ENCODE assay signal across 17 mouse cellular contexts in genomic region chr1:131198417-131198960, GRCm38 (mm10). TPM values are rescaled to one million over a fixed set of nuclear protein-coding genes. Genes with fewer than 3 reads are reported as not detected.
DNase-seq lines count a peak whose midpoint lies in the region; TF ChIP-seq lines count a peak whose summit lies in the region.
"Had no signal": no experiment of that assay in that cellular context is flagged by ENCODE, and none has a peak within 500 bp of the region (broad histone marks: within the 10 kb centered on the region; RNA-seq: fewer than 3 reads in every experiment).

No protein-coding gene starts in this region.

- TF ChIP-seq RAD21 in CH12.LX (IDR thresholded peaks at IDR 0.05; ENCODE audit: low read depth, low read length): no peak

- H3K36me3 ChIP-seq in liver, adult 2 months (ENCODE audit: control insufficient read depth, insufficient read depth, low read length): no peaks in the 10 kb centered on the region
- peaks cover 9 to 36% of the 10 kb centered on the region in 2 experiments for H3K36me3 ChIP-seq in CH12.LX (replicated peaks in 1 of 2; ENCODE audit: control insufficient read depth in 1 of 2, insufficient read depth in 1 of 2, low read length in 1 of 2)
- H3K36me3 ChIP-seq: embryonic facial prominence, embryonic 13.5 days; neural tube, embryonic 12.5 days had no signal

- H3K9me3 ChIP-seq in CH12.LX (replicated peaks; ENCODE audit: low read length): no peaks in the 10 kb centered on the region
- H3K9me3 ChIP-seq: embryonic facial prominence, embryonic 13.5 days; neural tube, embryonic 12.5 days had no signal

- peak; percentile 38; the same call in 1 of the 2 replicates for TF ChIP-seq EP300 in CH12.LX (IDR thresholded peaks at IDR 0.05; ENCODE audit: low read length)

- 28% methylated on average over 9 of the region's 9 CpGs for WGBS in liver, adult 2 months

- TF ChIP-seq POLR2A in liver, adult 2 months (IDR thresholded peaks at IDR 0.05; ENCODE audit: extremely low read depth, insufficient read depth, low read length): no peak
- no peak for TF ChIP-seq POLR2A in CH12.LX (IDR thresholded peaks at IDR 0.05; ENCODE audit: low read depth, low read length)

- TF ChIP-seq CTCF in liver, adult 2 months (IDR thresholded peaks at IDR 0.05; ENCODE audit: low read depth, low read length): no peak
- no peak for TF ChIP-seq CTCF in CH12.LX (conservative IDR thresholded peaks at IDR 0.05 in 1 of 2, IDR thresholded peaks at IDR 0.05 in 1 of 2; ENCODE audit: low read depth in 2 of 2, low read length in 2 of 2)

- no peaks in the 10 kb centered on the region for H3K27me3 ChIP-seq in liver, adult 2 months (ENCODE audit: control insufficient read depth, insufficient read depth, low read length)
- no peaks in the 10 kb centered on the region for H3K27me3 ChIP-seq in CH12.LX (replicated peaks)
- H3K27me3 ChIP-seq: neural tube, embryonic 12.5 days had no signal

- H3K27ac ChIP-seq in liver, adult 2 months (replicated peaks; ENCODE audit: insufficient read depth, low read depth, low read length): peak overlapping the region; percentile 82
- no peak overlapping the region for H3K27ac ChIP-seq in CH12.LX (ENCODE audit: insufficient read depth, low read depth)
- H3K27ac ChIP-seq: embryonic facial prominence, embryonic 13.5 days; heart, adult 2 months; neural tube, embryonic 12.5 days had no signal

- peaks cover 9% of the 10 kb centered on the region; the same call in 1 of the 2 replicates for H3K79me2 ChIP-seq in liver, adult 2 months (ENCODE audit: control insufficient read depth, insufficient read depth, low read length)
- peaks cover 10% of the 10 kb centered on the region for H3K79me2 ChIP-seq in CH12.LX (replicated peaks; ENCODE audit: control insufficient read depth, extremely low read depth, insufficient read depth, poor library complexity, severe bottlenecking)

- peak overlapping the region; percentile 96 for H3K4me2 ChIP-seq in CH12.LX (ENCODE audit: insufficient read depth, low read depth, poor library complexity, severe bottlenecking)
- H3K4me2 ChIP-seq: embryonic facial prominence, embryonic 13.5 days; neural tube, embryonic 12.5 days had no signal

- H3K9ac ChIP-seq in liver, adult 2 months (ENCODE audit: low read depth, low read length): peak overlapping the region; percentile 31; the same call in 1 of the 2 replicates
- peak overlapping the region; percentile 81 for H3K9ac ChIP-seq in CH12.LX (ENCODE audit: insufficient read depth, low read depth)
- H3K9ac ChIP-seq: embryonic facial prominence, embryonic 13.5 days; neural tube, embryonic 12.5 days had no signal

- H3K4me3 ChIP-seq in liver, adult 2 months (ENCODE audit: insufficient read depth, low read depth, low read length): no peak overlapping the region
- peak overlapping the region; percentile 59 to 65 (median 65) for H3K4me3 ChIP-seq in CH12.LX (replicated peaks in 1 of 3; ENCODE audit: low read depth in 2 of 3, low read length in 2 of 3, poor library complexity in 1 of 3)
- H3K4me3 ChIP-seq: embryonic facial prominence, embryonic 13.5 days; heart, adult 2 months; neural tube, embryonic 12.5 days had no signal

- in situ Hi-C loops in CH12.LX (cut with MboI; ENCODE audit: low pct_ligation_motif_present, low pct_unique_long_range_greater_than_20kb, low sequenced_read_pairs): no loop called here

- dilution Hi-C loops in CH12.LX (cut with MboI; ENCODE audit: extremely low pct_ligation_motif_present, extremely low pct_unique_long_range_greater_than_20kb, low sequenced_read_pairs): no loop called here

- peaks cover 8% of the 10 kb centered on the region for H3K4me1 ChIP-seq in liver, adult 2 months (ENCODE audit: control insufficient read depth, insufficient read depth, low read length)
- peaks cover 26 to 72% of the 10 kb centered on the region in 2 experiments for H3K4me1 ChIP-seq in CH12.LX (ENCODE audit: control insufficient read depth in 1 of 2, insufficient read depth in 2 of 2)
- H3K4me1 ChIP-seq: neural tube, embryonic 12.5 days had no signal

- DNase-seq in liver, adult 2 months (ENCODE audit: extremely low read depth, low read depth, low spot score): peak; percentile 70
- DNase-seq in liver (no peak), CH12.LX (ENCODE audit: extremely low read depth) (peak; percentile 45)
- peak; percentile 42 for DNase-seq in induced T-regulatory cell, adult 2 months (ENCODE audit: low read depth)
- peak; percentile 34 for DNase-seq in naive thymus-derived CD4-positive, alpha-beta T cell, adult 2 months (ENCODE audit: low read depth)
- DNase-seq in urinary bladder, postnatal 36 days (ENCODE audit: low spot score in 2 of 2): no peak
- DNase-seq in kidney, postnatal 4 days: no peak
- no peak for DNase-seq in embryo, embryonic 9.5 days (ENCODE audit: extremely low spot score)
- DNase-seq: adrenal gland, adult 2 months; kidney, postnatal 10 days; layer of hippocampus, postnatal 36 days; lung, postnatal 10 days; midbrain, embryonic 14.5 days; right cerebral cortex, postnatal 4 days had no signal

TF ChIP-seq in CH12.LX, 34 proteins besides CTCF, POLR2A, EP300 and RAD21:
- TF ChIP-seq IRF4 (IDR thresholded peaks at IDR 0.05; ENCODE audit: low read depth, low read length) (no peak), ZKSCAN1 (IDR thresholded peaks at IDR 0.05; ENCODE audit: borderline replicate concordance, low read depth, low read length) (no peak), ZNF384 (IDR thresholded peaks at IDR 0.05; ENCODE audit: low read depth, low read length) (no peak), USF2 (conservative IDR thresholded peaks at IDR 0.05; ENCODE audit: low read depth, low read length) (no peak), KAT2A (IDR thresholded peaks at IDR 0.05; ENCODE audit: insufficient replicate concordance, low read length) (no peak), MYC (IDR thresholded peaks at IDR 0.05; ENCODE audit: low read depth, low read length) (no peak), PAX5 (IDR thresholded peaks at IDR 0.05; ENCODE audit: low read length) (no peak), NRF1 (IDR thresholded peaks at IDR 0.05; ENCODE audit: low read depth, low read length) (0 out of 2 replicates have a peak, but pooled peaks have one; percentile 9), HCFC1 (IDR thresholded peaks at IDR 0.05; ENCODE audit: low read depth, low read length) (no peak), GABPA (IDR thresholded peaks at IDR 0.05; ENCODE audit: insufficient replicate concordance, low read depth, low read length) (no peak), ZMIZ1 (IDR thresholded peaks at IDR 0.05; ENCODE audit: low read depth, low read length) (no peak), CHD1 (IDR thresholded peaks at IDR 0.05; ENCODE audit: low read depth, low read length) (0 out of 2 replicates have a peak, but pooled peaks have one; percentile 41), SMC3 (IDR thresholded peaks at IDR 0.05; ENCODE audit: low read depth, low read length) (no peak), POLR2AphosphoS2 (IDR thresholded peaks at IDR 0.05; ENCODE audit: low read depth, low read length) (no peak), CHD2 (IDR thresholded peaks at IDR 0.05; ENCODE audit: low read length) (no peak), BHLHE40 (IDR thresholded peaks at IDR 0.05; ENCODE audit: low read depth, low read length) (peak; percentile 85), MAZ (IDR thresholded peaks at IDR 0.05; ENCODE audit: low read depth, low read length) (no peak), TBP (conservative IDR thresholded peaks at IDR 0.05; ENCODE audit: low read depth, low read length) (no peak), ZC3H11A (IDR thresholded peaks at IDR 0.05; ENCODE audit: low read depth, low read length) (no peak), JUND (conservative IDR thresholded peaks at IDR 0.05; ENCODE audit: low read depth, low read length) (no peak), ETS1 (conservative IDR thresholded peaks at IDR 0.05; ENCODE audit: low read depth, low read length) (0 out of 2 replicates have a peak, but pooled peaks have one; percentile 24), SIN3A (IDR thresholded peaks at IDR 0.05; ENCODE audit: low read length) (0 out of 2 replicates have a peak, but pooled peaks have one; percentile 29), RCOR1 (conservative IDR thresholded peaks at IDR 0.05; ENCODE audit: low read depth, low read length) (no peak), MAFK (IDR thresholded peaks at IDR 0.05; ENCODE audit: insufficient replicate concordance, low read length) (no peak), JUN (IDR thresholded peaks at IDR 0.05; ENCODE audit: insufficient read depth, low read depth, low read length) (no peak), MEF2A (IDR thresholded peaks at IDR 0.05; ENCODE audit: borderline replicate concordance, low read depth, low read length) (no peak), TCF12 (IDR thresholded peaks at IDR 0.05; ENCODE audit: low read depth, low read length) (peak; percentile 42; the same call in 1 of the 2 replicates), MXI1 (IDR thresholded peaks at IDR 0.05; ENCODE audit: low read depth, low read length) (no peak; the same call in 1 of the 2 replicates)

RNA-seq across cellular contexts. Expression of gene Eif2d, which starts 45.5 kb away (rescaled TPM):
- total RNA-seq in liver, adult 2 months (2014; rRNA removed): 20.9 and 25.6 TPM in 2 replicates
- 24.0 and 28.9 TPM in 2 replicates for polyA plus RNA-seq in liver, adult 2 months (2012; rRNA removed)
- 48.8 and 53.0 TPM in 2 replicates for total RNA-seq in CH12.LX (2012; rRNA removed)
- total RNA-seq in CH12.LX (2014; rRNA removed): 41.0 and 46.9 TPM in 2 replicates
- 57.2 and 64.3 TPM in 2 replicates for polyA plus RNA-seq in CH12.LX (2012; ENCODE audit: insufficient read length, low read depth)

RNA-seq across cellular contexts. Expression of gene Rassf5, which starts 46.6 kb away (rescaled TPM):
- 3.4 and 5.6 TPM in 2 replicates for total RNA-seq in liver, adult 2 months (2014; rRNA removed)
- 6.1 and 8.4 TPM in 2 replicates for polyA plus RNA-seq in liver, adult 2 months (2012; rRNA removed)
- 11.2 and 11.5 TPM in 2 replicates for total RNA-seq in CH12.LX (2012; rRNA removed)
- total RNA-seq in CH12.LX (2014; rRNA removed): 16.3 and 18.4 TPM in 2 replicates
- 29.7 and 32.1 TPM in 2 replicates for polyA plus RNA-seq in CH12.LX (2012; ENCODE audit: insufficient read length, low read depth)

Comparison
In these comparisons a context has a peak if more than half of its experiments do, and no peak if none do; other contexts are left out.
1. DNase-seq: peak in liver, adult 2 months (single experiment), CH12.LX (single experiment), induced T-regulatory cell, adult 2 months (single experiment) and naive thymus-derived CD4-positive, alpha-beta T cell, adult 2 months (single experiment); none in liver (single experiment), urinary bladder, postnatal 36 days (0 of 2), kidney, postnatal 4 days (0 of 2) and embryo, embryonic 9.5 days (single experiment).